Mouse (Mus musculus) spleen, postnatal 36 days (tissue): Measurements from ENCODE around the gene Vwce.

ENCODE experiments used
- DNase-seq, 2 experiments: peaks; one replicate each; pipeline ENCODE4 v3.0.0; 2022; ENCODE audit warnings: low spot score in 2 of 2, mixed read lengths in 1 of 2

Vwce gene

DNA sequence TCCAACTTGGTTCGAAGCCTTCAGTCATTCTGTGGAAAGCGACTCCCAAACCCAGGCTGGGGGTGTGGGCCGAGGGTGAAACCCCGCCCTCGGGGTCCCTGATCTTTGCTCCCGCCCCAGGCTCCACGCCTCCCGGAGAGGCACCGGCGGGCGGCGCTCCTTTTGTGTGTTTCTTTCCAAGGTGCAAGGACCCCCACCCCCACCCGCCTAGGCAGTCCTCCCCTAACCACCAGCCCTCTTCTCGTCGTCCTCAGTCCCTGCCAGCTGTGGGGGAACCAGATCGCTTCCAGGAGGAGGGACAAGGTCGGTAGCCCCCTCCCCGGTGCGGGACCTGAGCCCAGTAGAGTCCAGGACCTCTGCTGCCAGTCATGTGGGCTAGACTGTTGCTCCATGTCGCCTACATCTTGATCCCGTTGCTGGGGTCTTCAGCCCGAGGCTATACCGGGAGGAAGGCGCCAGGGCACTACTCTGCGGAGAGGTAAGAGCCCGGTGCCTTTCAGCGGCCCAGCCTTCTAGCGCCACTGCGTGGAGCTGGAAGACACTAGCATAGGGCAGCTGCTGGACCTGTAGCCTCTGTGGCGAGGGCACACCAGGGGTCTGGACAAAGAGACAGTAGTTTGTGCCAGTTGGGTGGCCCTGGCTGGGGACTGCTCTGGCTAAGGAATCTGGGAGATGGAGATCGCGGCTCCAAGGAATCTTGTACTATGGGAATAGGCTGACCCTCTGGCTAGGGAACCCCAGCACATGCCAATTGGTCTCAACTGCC, at the start of gene Vwce:
Vwce (plus strand) TSS at position 108 of the 766 bp plus-strand sequence.
- DNase-seq: peak; percentile 24 to 41

DNA sequence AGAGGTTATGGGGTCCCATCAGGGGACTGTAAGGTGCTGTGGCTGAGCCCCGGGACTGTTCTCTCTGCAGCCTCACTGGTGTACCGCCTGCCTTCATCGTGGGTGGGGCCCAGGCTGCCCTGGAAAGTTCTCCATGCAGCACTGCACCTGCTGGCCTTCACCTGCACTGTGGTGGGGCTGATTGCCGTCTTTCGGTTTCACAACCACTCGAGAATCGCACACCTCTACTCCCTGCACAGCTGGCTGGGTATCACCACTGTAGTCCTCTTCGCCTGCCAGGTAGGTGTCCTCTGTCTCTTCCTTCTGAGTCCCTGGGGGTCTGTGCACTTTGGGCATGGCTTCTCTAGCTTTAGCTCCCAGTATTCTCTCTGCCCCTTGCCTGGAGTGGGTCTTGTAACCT, 48.9 kb upstream of the Vwce start:
- DNase-seq: peak; percentile 88 to 90

DNA sequence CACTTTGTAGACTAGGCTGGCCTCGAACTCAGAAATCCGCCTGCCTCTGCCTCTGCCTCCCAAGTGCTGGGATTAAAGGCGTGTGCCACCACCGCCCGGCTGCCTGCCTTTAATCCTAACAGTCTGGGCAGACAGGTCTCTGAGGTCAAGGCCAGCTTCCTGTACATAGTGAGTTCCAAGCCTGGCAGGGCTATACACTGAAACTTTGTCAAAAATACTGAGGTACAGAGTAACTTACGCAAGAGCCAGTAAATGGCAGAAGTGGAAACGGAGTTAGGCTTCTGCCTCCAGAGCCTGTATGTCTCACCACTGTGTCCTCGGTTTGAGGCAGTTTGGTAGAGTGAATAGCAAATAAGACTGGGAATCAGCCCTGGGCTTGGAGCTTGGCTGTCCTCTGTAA, 46.8 kb upstream of the Vwce start:
- no peak for DNase-seq

GRCm38 (mm10) chr19:10589127-10589857, 44.7 kb upstream of the Vwce start:
- DNase-seq: no peak

GRCm38 (mm10) chr19:10590301-10590700, 43.7 kb upstream of the Vwce start:
- DNase-seq: no peak

- DNase-seq: no peak
Observed at GRCm38 (mm10) chr19:10591659-10592377, 42.2 kb upstream of the Vwce start.

DNA sequence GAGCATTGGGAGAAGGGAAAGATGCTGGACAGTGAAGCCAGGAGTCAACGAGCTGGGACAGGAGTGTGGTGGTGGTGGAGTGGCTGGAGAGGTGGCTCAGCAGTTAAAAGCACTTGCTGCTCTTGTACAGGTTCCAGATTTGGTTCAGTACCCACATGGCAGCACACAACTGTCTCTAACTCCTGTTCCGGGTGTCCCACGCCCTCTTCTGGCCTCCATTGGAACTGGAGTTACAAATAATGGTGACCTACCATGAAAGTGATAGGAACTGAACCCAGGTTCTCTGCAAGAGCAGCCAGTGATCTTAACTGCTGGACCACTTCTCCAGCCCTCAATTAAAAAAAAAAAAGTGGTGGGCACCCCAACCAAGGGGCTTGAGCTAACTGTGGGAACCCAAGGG, 35.8 kb upstream of the Vwce start:
- DNase-seq: peak in 1 of 2 experiments; percentile 38

GRCm38 (mm10) chr19:10599648-10600047, 34.4 kb upstream of the Vwce start:
- no peak for DNase-seq

GRCm38 (mm10) chr19:10602247-10602769, 31.7 kb upstream of the Vwce start:
- DNase-seq: no peak

GRCm38 (mm10) chr19:10602787-10603186, 31.2 kb upstream of the Vwce start:
- DNase-seq: peak; percentile 85 to 87

DNA sequence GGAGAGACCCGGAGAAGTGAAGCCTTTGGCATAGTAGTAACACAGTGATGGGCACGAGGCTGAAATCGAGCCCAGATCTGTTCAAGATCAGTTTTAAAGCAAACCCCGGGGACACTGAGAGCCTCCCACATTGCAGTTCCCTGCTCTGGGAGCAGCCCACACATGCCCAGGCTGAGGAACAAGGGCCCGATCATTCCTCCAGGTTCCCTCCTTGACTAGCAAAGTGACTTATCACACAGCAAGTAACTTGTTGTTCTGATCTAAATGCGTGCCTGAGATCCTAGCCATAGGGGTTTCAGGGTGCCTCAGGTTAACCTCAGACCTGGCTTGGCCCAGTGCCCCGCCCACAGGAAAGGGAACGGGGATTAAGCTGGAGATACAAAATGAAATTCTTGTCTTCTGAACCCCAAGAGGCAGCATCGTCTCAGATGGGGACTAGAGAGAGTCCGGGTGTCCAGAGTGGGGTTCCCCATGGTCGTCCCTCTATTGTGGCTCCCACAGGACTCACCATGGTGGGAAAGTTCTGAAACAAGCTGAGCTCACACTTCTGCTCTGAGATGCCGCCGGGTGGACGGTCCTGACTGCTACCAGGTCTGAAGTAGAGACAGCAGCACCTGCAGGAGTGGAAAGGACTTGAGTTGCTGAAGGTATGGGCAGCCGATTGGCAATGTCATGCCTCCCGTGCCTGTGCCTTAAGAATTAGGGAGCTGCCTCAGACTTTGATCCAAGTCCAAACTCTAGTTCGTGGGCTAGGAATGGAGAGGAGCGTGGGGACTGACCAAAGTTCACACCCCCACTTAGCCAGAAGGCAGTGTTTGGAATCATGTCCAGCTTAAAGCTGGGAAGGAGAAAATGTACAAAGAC, 30.1 kb upstream of the Vwce start:
- DNase-seq: no peak

- no peak for DNase-seq
Observed at GRCm38 (mm10) chr19:10604534-10604933, 29.5 kb upstream of the Vwce start.

DNA sequence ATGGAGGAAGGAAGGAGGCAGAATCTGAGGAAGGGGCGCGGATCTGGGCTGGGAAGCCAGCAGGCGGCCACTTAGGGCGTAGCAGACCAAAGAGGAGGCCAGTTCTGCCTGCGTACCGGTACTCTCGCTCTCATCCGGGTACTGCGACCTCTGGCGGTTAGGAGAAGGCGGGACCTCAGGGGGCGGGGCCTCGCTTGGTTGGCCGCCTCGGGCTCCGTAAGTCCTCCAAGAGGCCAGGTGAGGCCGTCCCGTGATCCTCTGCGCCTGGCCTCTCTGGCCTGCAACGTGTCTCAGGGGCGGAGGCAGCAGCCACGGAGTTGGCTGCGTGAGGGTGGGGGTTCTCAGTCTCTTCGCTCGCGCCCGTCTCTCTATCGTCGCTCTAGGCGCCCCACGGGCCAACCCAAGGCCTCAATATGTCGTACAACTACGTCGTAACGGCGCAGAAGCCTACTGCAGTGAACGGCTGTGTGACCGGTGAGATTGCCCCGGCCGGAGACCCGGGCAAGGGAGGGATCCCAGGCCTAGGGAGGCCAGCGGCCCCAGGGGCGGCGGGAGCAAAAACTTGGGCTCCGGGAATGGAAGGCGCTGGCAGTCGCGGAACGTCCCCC, 28.6 kb upstream of the Vwce start, which contains the start of the genes Ddb1 and Tkfc:
Ddb1 (plus strand) TSS at position 35 of the 608 bp plus-strand sequence.
Tkfc (minus strand) TSS at position 362 of the 608 bp plus-strand sequence.
- peak; percentile 98 for DNase-seq

GRCm38 (mm10) chr19:10605901-10606622, 28.0 kb upstream of the Vwce start:
- DNase-seq: no peak

DNA sequence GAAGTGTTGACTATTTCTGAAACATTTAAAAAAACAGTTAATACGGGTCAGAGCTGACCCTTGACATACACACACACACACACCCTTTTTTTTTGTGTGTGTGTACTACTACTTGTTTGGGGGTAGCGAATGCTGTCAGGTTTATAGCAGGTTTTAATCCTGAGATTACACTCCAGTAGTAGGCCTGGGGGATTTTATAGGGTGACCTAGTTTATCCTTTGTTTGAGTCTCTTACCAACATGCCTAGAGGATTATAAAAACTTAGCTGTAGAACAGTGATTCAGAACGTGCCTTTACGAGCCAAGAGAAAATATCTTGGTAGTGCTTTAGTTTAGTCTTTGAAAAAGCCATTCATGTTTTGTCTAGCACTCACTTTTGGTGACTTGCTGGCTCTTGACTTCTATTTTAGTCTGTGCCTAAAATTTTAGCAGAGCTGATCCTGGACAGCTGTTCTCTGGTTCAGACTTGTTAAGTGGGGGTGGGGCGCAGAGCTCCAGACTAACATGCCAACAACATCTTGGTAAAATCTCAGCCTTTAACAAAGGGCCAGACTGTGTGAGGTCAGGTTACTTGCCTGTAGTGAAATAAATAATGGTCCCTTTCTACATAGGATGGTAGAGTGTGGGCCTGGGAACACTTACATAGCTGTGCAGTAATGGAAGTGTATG, 25.3 kb upstream of the Vwce start:
- no peak for DNase-seq

DNA sequence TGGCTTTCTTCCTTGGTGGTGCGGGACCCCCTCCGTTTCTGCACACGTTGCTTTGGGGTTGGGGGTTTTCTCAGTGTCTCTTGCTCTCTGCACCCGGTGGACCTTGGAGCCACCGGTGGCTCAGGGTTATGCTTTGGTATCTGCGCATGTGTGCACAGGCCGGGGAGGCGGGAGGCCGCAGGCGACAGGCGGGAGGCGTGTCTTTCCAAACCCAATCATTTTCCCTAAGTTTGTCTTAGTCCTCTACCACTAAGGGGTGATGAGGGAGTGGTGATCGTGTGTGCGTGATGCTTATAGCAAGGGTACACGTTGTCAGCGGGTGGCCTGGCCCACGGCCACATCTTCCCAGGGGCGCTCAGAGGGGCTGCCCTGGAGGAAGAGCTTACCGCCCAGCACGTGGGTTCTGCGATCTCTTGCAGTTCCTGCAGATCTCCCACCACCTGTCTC, 882 bp downstream of the Vwce start:
- DNase-seq: peak; percentile 22 to 35

- no peak for DNase-seq
Observed at GRCm38 (mm10) chr19:10637840-10638239, 3.8 kb downstream of the Vwce start.

DNA sequence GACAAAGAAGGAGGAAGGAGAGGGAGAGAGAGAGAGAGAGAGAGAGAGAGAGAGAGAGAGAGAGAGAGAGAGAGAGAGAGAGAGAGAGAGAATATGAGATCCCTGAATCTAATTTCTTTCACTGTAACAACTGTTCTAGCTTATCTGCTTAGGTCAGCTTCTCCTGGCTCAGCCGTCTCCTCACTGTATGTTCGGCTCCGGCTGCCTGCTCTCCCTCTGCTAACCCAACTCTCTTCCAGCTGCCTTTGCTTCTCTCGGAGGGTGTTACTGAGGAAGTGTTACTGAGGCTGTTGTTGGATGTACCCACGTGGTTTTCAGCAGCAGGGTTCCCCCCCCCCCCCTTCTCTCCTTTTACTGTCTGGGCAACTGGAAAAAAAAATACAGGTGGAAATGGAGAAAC, 6.1 kb downstream of the Vwce start:
- DNase-seq: no peak
